Mouse (Mus musculus): ENCODE measurements around the gene Sphk2. TPM values are rescaled to one million over a fixed set of nuclear protein-coding genes. Genes with fewer than 3 reads are reported as not detected.
"Not testable (repeated sequence)": the region's sequence is repeated elsewhere in the genome, so short reads cannot be mapped to it uniquely, and the experiment has no call there.

The Sphk2 gene
- total RNA-seq, 2 experiments from 2014 or later = 32.3 to 33.0 TPM

- DNase-seq (ENCODE audit: low spot score in 2 of 2) = no peak
Measured at GRCm38 (mm10) chr7:45665303-45666138, 52.3 kb downstream of the Sphk2 start.

- not testable (repeated sequence) for DNase-seq (ENCODE audit: low spot score in 2 of 2)
Measured at GRCm38 (mm10) chr7:45661702-45662101, 56.1 kb downstream of the Sphk2 start.

- no peak for DNase-seq (ENCODE audit: low spot score in 2 of 2)
Measured at GRCm38 (mm10) chr7:45660746-45661478, 56.9 kb downstream of the Sphk2 start.

Other genes with a start within 250 kb of the Sphk2 start
- gene Tulp2, start 236.1 kb downstream of the Sphk2 start, total RNA-seq (2021) = under 1 TPM in 1 of 2 experiments, not detected in 1; 0.21 TPM
- 1 to 10 TPM; 2.5 to 3.8 TPM for gene Gm45808, start 231.2 kb downstream of the Sphk2 start, total RNA-seq (2021)
- 1 to 10 TPM; 3.9 to 4.7 TPM for gene Dhdh, start 229.2 kb downstream of the Sphk2 start, total RNA-seq (2021)
- 100 to 1,000 TPM; 111 to 112 TPM for gene Nucb1, start 207.6 kb downstream of the Sphk2 start, total RNA-seq (2021)
- gene Ppp1r15a, start 191.7 kb downstream of the Sphk2 start, total RNA-seq (2021) = 10 to 100 TPM; 23.1 to 25.9 TPM
- gene Plekha4, start 191.7 kb downstream of the Sphk2 start, total RNA-seq (2021) = 1 to 10 TPM; 6.1 to 8.2 TPM
- gene Hsd17b14, start 163.1 kb downstream of the Sphk2 start, total RNA-seq (2021) = under 1 TPM; 0.37 to 0.56 TPM
- gene Bcat2, start 147.8 kb downstream of the Sphk2 start, total RNA-seq (2021) = 10 to 100 TPM; 25.3 to 26.9 TPM
- not detected for gene Fgf21, start 102.5 kb downstream of the Sphk2 start, total RNA-seq (2021)
- gene Fut1, start 100.7 kb downstream of the Sphk2 start, total RNA-seq (2021) = not detected
- under 1 TPM in 1 of 2 experiments, not detected in 1; 0.21 TPM for gene Izumo1, start 96.2 kb downstream of the Sphk2 start, total RNA-seq (2021)
- 1 to 10 TPM; 6.4 to 7.9 TPM for gene Rasip1, start 90.5 kb downstream of the Sphk2 start, total RNA-seq (2021)
- gene Mamstr, start 78.0 kb downstream of the Sphk2 start, total RNA-seq (2021) = 1 to 10 TPM; 2.0 to 2.6 TPM
- gene Fut2, start 51.6 kb downstream of the Sphk2 start, total RNA-seq (2021) = under 1 TPM; 0.12 to 0.26 TPM
- 10 to 100 TPM; 11.1 to 13.3 TPM for gene Ntn5, start 34.0 kb downstream of the Sphk2 start, total RNA-seq (2021)
- gene Sec1, start 23.6 kb downstream of the Sphk2 start, total RNA-seq (2021) = 1 to 10 TPM; 1.2 to 1.7 TPM
- 100 to 1,000 TPM; 215 to 220 TPM for gene Car11, start 18.2 kb downstream of the Sphk2 start, total RNA-seq (2021)
- 10 to 100 TPM; 63.1 to 84.6 TPM for gene Dbp, start 12.9 kb downstream of the Sphk2 start, total RNA-seq (2021)
- 100 to 1,000 TPM; 331 to 369 TPM for gene Rpl18, start 2.5 kb downstream of the Sphk2 start, total RNA-seq (2021)
- under 1 TPM in 1 of 2 experiments, not detected in 1; 0.21 TPM for gene Fam83e, start 3.2 kb upstream of the Sphk2 start, total RNA-seq (2021)
- gene Spaca4, start 7.8 kb upstream of the Sphk2 start, total RNA-seq (2021) = not detected
- gene Lmtk3, start 65.7 kb upstream of the Sphk2 start, total RNA-seq (2021) = 100 to 1,000 TPM; 229 to 237 TPM
- 10 to 100 TPM; 11.3 to 13.7 TPM for gene Sult2b1, start 66.7 kb upstream of the Sphk2 start, total RNA-seq (2021)
- 100 to 1,000 TPM; 191 to 210 TPM for gene Cyth2, start 96.6 kb upstream of the Sphk2 start, total RNA-seq (2021)
- 1 to 10 TPM; 2.2 to 2.6 TPM for gene Kcnj14, start 106.8 kb upstream of the Sphk2 start, total RNA-seq (2021)
- 10 to 100 TPM; 20.1 to 23.2 TPM for gene Grwd1, start 112.9 kb upstream of the Sphk2 start, total RNA-seq (2021)
- 10 to 100 TPM; 69.0 to 76.2 TPM for gene Kdelr1, start 154.8 kb upstream of the Sphk2 start, total RNA-seq (2021)
- 10 to 100 TPM; 10.7 to 10.9 TPM for gene Grin2d, start 160.4 kb upstream of the Sphk2 start, total RNA-seq (2021)
- not detected for gene Syngr4, start 178.7 kb upstream of the Sphk2 start, total RNA-seq (2021)
- 10 to 100 TPM; 20.9 to 22.0 TPM for gene Tmem143, start 178.9 kb upstream of the Sphk2 start, total RNA-seq (2021)
- 1 to 10 TPM; 5.5 to 8.4 TPM for gene Emp3, start 203.4 kb upstream of the Sphk2 start, total RNA-seq (2021)
- 1 to 10 TPM; 2.6 to 2.7 TPM for gene Ccdc114, start 206.1 kb upstream of the Sphk2 start, total RNA-seq (2021)

All from left cerebral cortex, adult 18-20 months (tissue).